Mouse (Mus musculus) heart, postnatal 14 days (tissue): ENCODE data around the gene Krt42. TPM values are rescaled to one million over a fixed set of nuclear protein-coding genes. Genes with fewer than 3 reads are reported as not detected.
A peak's percentile ranks its signal among the peaks of the same experiment; 100 is the strongest.
"Not testable (repeated sequence)": the region's sequence is repeated elsewhere in the genome, so short reads cannot be mapped to it uniquely, and the experiment has no call there.

ENCODE experiments used
- DNase-seq, 2 experiments: peaks; one replicate each; pipeline ENCODE4 v3.0.0; 2021 to 2022
- intact Hi-C: fragments of 180-260 bp; cut with DNase I; formaldehyde crosslinking; loops from one replicate; pipeline ENCODE4 v1.15.1; 2025
- long read RNA-seq, 2 experiments: library from polyadenylated mRNA; stranded (forward); transcript quantifications; one replicate each; pipeline ENCODE4 v2.0.0; 2021
- total RNA-seq, 2 experiments: library from RNA; stranded (reverse); gene quantifications; 2 replicates each; pipeline ENCODE4 v1.2.3; 2021

The Krt42 gene
- not detected for total RNA-seq
- long read RNA-seq, experiment 1 = 0 reads
- long read RNA-seq, experiment 2 = 0 reads

DNA sequence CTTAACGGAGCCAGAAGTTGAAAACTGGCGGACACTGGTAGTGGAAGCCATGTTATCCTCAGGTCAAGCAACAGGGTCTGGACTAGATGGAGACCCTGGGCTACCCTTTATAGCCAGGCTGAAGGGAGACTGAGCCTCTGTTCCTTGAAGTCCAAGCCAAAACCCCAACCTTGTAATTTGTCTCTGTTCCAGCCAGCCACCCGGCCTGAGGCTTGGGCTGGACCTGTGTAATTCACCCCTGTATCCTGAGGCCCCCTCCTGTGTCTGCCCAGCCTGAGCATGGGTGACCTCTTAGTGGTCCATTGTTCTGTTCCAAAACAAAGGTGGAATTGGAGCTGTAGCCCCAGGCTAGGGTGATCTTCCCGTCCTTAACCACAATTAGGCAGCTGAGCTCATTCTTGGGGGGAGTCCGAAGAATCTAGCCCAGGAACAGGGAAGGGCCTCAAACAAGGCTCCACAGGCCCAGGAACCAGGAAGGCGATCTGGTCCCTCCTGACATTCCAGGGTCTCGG lies at the start of gene Krt42:
Krt42 (minus strand) TSS at position 51 of the 512 bp plus-strand sequence.
- DNase-seq = no peak
- intact Hi-C loops = no loop called here

DNA sequence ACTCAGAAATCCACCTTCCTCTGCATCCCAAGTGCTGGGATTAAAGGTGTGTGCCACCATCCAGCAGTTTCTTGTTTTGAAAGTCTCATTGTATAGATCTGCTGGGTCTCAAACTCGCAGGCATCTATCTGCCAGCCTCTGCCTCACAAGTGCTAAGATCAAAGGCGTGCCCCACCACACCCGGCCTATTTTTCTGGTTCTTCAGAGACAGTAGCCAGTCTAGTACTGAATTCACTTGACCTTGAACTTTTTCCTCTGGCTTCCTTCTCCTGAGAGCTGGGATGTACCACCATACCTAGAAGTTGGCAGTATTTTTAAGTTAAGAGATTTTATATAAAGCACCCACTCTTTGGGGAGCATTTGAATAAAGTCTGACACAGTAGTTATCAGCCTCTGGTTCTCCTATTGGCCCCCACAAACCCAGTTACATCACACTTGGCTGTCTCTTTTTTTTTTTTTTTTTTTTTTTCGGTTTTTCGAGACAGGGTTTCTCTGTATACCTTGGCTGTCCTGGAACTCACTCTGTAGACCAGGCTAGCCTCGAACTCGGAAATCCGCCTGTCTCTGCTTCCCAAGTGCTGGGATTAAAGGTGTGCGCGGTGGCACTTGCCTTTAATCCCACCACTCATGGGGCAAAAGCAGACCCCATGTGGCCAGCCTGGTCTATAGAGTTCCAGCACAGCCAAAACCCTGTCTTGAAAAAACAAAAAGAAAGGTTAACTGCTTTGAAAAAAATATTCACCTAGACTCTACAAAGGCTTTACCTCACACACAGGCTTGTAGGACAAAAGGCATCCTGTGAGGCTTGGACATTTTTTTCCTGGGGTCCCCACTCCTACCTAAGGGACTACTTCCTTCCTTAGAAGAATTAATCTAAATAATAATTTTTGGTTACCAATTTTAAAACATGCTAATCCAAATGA lies 49.1 kb upstream of the Krt42 start:
- intact Hi-C loops = no loop called here
- no peak for DNase-seq

DNA sequence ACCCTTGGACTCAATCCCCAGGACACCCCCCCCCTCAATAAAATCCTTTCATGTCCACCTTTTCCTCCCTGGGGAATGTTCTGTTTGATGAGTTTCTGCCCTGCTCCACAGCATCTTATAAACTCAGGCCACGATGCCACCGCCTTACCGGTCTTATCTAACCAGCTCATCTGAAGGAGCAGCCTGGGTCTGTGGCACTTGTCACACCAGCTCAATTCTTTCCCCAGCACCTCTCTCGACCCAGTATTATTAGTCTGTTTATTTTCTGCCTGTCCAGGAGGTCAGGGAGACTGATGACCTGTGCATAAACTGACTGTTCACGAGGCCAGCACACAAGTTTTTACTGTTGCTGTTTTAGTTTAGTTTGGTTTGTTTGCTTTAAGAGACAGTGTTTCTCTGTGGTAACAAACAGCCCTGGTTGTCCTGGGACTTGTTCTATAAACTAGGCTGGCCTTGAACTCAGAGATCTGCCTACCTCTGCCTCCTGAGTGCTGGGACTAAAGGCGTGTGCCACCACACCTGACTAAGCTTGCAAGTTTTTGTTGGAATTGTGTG lies 48.2 kb upstream of the Krt42 start:
- intact Hi-C loops = no loop called here
- no peak for DNase-seq

DNA sequence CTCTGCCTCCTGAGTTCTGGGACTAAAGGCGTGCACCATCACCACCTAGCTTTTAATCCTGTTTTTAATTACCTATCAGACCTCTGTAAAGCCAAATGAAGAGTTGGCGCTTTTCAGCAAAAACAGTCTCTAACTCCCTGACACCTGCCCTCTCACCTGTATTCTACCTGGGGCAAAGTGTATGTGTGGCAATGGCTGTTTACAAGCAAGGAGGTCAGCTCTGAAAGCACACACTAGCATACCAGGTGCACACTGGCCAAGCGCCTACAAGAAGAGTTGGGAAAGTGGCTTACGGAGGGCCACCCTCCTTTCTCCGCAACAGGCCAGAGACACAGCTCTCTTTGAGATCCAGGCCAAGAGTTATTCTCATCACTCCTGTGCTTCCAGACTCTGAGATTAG lies 45.8 kb upstream of the Krt42 start:
- no peak for DNase-seq
- intact Hi-C loops = no loop called here

DNA sequence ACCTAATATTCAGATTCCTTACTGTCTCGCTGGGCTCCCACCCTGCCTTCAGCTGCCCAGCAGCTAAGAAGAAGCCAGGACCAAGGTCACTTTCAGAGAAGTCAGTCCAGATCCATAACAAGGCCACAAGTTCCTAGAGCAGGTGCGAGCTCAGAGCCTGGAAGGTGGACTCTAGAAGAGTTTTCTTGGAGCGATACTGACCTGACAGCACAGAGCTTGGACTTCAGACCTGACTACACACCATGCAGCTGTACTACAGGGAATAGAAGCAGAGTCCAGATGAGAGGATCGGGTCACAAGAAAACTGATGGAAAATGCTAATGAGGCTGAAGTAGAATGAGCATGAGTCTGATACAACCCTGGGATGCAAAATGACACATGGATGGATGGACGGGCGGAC lies 43.8 kb upstream of the Krt42 start:
- intact Hi-C loops = no loop called here
- DNase-seq = no peak

DNA sequence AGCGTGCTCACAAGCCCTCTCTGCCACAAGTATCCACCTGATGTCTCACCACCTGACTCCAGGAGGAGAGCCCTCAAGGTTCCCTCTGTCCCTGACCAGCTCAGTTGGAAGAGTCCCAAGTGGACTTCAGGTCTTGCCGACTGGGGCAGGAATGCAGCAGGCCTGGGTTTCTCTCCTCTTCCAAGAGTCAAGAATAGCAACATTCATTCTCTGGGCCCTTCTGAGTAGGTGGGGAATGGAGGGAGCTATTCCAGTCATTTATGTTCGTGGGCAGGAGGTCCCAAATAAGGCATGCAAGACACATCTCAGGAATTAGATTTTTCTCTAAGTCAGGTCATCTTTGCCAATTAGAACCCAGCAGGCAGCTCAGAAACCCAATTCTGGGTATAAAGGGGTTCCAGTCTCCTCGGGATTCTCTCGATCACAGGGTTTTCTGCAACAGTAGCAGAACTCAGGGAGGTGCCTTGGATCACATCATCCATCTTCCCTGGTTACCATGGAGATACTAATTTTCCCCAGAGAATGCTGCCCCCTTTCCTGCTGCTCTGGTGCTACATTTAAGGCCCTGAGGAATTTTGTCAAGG lies 42.5 kb upstream of the Krt42 start:
- intact Hi-C loops = no loop called here
- peak; percentile 19 to 60 for DNase-seq

DNA sequence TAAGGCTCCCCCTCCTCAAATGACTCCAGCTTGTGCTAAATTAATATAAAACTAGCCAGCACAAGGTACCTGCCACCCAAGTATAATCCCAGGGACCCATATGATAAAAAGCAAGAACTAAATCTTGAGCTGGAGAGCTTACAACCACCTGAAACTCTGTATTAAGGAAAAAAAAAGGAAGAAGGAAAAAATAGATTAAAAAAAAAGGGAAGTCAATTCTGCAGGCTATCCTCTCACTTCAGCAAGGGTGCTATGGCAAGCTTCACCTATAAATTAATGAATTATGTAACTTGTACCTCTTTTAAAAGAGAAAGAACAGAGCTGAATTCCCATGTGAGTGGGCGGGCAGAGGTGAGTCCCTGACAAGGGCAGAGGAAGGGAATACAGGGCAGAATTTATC lies 42.0 kb upstream of the Krt42 start:
- intact Hi-C loops = no loop called here
- DNase-seq = no peak

DNA sequence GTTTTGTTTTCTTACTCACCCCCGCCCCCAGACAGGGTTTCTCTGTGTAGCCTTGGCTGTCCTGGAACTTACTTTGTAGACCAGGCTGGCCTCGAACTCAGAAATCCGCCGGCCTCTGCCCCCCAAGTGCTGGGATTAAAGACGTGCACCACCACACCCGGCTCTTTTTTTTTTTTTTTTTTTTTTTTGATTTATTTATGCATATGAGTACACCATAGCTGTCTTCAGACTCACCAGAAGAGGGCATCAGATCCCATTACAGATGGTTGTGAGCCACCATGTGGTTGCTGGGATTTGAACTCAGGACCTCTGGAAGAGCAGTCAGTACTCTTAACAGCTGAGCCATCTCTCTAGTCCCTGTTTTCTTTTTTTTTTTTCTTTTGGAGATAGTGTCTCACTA lies 39.0 kb upstream of the Krt42 start:
- intact Hi-C loops, DNase-seq: not testable (repeated sequence)

DNA sequence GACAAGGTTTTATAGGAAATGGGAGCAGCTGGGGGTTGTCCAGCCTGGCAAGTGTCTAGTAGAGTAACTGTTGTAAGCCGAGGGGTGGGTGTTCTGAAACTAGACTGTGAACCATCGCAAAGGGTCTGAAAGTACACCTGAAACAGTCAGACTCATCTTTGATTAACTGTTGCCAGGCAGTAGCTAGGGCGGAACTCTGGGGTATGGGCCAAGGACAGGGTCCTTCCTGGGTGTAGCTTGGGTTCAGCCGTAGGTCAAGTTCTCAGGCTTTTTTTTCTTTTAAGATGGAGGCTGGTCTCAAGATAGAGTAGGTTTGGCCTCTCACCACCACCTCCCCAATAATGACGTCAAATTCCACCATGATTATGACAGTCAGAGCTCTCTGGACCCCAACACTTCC lies 38.2 kb upstream of the Krt42 start:
- no peak for DNase-seq
- intact Hi-C loops = no loop called here

DNA sequence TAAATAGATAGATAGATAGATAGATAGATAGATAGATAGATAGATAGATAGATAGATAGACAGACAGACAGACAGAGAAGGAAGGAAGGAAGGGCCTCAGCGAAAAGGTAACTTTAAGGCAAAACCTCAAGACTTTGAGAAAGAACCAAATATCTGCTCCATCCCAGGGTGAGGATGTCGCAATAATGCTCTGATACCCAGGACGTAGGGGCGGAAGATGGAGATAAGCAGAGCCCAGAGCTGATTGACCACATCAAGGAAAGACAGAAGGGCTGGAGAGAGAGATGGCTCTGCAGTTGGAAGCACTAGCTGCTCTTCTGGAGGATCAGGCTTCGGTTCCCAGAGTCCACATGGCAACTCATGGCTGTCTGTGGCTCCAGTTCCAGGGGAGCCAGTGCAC lies 31.6 kb upstream of the Krt42 start:
- no peak for DNase-seq
- intact Hi-C loops = no loop called here

DNA sequence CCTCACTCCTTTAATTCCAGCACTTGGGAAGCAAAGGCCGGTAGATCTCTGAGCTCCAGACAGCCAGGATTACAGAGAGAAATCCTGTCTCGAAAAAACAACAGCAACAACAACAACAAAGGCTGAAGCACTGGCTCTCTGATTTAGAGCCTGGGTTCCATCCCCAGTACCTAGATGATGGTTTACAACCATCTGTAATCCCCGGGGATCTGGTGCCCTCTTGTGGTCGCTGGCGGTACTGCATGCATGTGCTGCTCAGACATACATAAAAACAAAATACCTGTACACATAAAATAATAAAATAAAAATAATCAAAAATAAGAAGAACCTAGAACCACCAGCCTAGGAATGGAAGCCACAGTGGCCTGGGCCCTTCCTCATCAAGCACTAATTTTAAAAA lies 30.6 kb upstream of the Krt42 start:
- intact Hi-C loops = no loop called here
- DNase-seq = peak; percentile 59 to 79

DNA sequence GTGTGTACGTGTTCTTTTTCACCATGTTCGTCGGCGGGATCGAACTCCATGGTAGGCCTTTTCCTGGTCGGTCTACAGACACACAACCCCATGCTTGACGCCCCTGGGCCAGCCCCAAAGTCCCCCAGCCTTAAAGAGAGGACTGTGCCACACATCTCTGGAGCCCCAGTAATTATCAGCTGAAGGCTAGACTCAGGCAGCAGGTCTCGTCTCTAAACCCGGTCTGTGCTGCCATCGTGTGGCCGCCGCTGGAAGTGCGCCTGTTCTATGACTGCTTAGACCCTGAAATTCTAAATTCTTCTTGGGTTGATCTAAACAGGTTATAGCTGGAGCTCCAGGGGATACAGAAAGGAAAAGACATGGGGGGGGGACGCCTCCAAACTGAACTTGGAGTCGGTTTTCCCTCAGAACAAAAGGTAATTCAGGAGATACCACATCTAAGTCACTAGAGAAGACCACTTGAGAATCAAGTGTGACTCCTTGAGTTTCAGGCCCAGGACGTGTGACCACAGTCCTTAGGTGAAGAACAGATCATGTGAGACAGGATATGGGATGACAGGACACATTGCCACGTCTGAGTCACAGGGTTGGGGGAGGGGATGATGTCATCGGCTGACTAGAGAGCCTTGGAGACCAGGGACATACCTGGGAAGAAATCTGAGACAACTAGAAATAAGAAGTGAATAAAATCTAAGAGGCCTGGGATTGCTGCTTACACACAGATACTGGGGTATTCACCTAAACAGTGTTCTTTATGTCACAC lies 28.8 kb upstream of the Krt42 start:
- peak; percentile 84 to 89 for DNase-seq
- intact Hi-C loops = loop anchor here (5.0 kb wide), 3 partner anchors 131 to 911 kb away; partner anchors contain the start of gene Krt10

DNA sequence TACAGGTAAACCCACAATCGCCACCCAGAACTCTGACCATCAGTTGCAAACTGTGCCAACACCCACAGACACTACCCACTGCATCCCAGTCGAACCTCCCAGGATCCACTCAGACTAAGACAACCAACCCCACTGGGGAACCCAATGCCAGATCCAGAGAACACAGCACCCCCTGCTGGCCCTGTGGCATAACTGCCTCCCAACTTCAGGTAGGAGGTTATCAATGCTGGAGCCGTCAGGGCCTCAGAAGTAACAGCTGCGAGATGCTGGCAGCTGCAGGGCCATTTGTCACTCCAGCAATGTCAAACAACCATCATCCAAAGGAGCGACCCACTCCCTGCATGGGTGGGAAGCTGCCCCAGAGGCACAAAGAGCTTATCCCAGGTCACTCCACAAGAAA lies 28.1 kb upstream of the Krt42 start:
- intact Hi-C loops = loop anchor here (5.0 kb wide), 3 partner anchors 130 to 910 kb away; partner anchors contain the start of gene Krt10
- no peak for DNase-seq

DNA sequence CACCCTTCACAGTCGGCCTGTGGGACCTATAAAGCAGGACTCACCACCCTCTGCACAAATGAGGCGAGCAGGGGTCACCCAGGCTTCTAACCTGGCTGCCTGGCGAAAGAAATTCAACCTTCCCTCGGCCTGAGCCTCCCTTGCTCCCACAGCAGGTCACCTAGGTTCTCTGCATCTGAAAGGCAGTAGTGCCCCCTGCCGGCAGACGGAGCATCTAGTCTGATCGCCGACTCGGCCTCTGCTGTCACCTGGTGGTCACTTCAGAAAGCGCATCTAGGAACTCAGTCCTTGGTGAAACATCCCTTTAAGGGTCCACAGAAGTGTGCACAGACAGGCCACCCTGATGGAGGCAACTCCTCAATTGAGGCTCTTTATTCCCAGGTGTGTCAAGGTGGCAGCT lies 25.6 kb upstream of the Krt42 start:
- peak; percentile 84 to 89 for DNase-seq
- intact Hi-C loops = loop anchor here (1.0 to 5.0 kb wide), 4 partner anchors 13 to 908 kb away; partner anchors contain the start of gene Krt10

DNA sequence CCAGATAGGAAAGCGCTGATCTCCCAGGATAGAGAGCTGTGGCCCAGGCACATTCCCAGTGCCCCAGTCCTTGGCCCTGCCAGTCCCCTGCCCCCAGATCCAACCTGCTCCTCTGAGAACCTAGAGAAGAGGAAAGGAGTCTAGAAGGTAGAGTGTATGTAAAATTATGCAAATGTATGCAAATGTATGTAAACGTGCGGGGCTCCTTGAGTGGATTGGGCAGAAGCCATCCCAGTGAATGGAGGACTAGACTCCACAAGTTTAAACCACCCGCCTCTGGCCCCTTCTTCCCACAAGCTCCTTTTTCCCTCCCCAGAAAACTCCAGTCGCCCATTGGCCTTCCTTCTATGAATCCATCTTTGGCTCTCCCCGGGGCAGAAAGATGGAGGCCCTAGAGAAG lies 23.2 kb upstream of the Krt42 start:
- no peak for DNase-seq
- intact Hi-C loops = no loop called here

DNA sequence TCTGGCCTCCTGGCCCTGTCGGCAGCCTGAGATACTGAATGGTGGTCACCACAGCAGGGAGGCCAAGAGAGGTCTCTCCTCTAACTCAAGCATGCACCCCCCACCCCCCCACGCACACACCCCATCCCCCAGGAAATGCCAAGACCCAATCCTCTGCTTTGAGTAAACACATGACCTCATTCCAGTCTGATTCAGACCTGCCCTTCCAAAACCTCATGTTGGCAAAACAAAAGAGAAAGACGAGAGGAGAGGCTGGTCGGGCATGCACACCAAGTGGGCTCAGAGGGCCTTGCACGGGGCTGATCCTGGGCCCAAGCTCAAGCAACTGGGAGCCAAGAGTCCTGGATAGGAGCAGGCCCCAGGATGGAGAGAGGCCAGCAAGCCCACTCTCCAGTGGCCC lies 20.6 kb upstream of the Krt42 start:
- no peak for DNase-seq
- intact Hi-C loops = no loop called here

DNA sequence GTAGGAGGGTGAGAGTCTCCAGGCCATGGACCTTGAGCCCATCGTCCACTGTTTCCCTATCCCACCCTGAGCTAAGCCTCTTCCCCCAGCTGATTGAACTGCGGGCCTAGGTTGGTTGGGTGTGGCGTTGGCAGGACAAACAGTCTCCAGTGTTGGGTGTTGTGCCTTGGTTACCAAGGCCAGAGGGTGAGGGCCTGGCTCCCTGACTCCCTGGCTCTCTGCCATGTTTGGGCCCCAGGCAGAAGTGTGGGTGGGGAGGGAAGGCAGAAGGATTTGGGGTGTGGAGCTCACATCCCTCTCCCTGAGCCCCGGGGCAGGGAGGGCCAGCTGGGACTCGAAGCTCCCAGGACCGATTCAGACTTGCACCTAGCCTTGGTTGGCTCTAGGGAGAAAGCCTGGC lies 19.3 kb upstream of the Krt42 start:
- DNase-seq = peak in 1 of 2 experiments; percentile 35
- intact Hi-C loops = no loop called here

DNA sequence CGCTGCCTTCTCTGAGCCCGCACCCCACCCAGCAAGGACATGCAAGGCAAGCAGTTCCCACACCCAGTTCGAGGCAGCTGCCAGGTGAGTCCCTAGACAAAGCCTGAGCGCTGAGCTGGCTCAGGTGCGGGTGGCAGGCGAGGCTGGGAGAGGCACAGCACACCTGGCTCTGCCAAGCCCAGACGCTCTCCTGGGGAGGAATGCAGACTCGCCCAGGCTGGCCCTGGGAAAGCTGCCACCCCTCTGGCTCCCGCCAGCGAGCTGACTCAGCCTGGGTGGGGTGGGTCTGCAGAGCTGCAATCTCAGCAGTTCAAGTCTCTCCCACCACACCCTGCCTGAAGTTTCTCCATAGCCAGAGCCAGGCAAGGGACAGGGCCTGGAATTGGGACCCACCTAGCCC lies 17.4 kb upstream of the Krt42 start:
- peak; percentile 58 to 63 for DNase-seq
- intact Hi-C loops = no loop called here

DNA sequence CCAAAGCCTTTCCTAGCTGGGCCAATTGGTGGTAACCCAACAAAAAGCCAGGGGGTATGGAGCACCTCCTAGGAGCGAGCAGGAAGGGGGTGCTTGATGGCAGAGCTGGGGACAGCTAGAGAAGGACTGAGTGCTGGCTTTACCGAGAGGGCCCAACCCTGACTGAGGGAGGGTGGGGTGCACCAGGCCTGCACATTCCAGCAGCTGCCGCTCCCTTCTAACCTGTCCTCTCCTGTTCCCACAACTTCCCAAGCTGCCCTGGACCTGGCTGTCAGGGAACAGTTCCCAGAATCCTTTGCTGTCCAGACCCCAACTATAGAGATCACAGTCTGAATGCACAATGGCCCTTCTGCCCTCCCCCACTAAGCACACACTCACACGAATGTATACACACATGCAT lies 15.3 kb upstream of the Krt42 start:
- no peak for DNase-seq
- intact Hi-C loops = no loop called here

DNA sequence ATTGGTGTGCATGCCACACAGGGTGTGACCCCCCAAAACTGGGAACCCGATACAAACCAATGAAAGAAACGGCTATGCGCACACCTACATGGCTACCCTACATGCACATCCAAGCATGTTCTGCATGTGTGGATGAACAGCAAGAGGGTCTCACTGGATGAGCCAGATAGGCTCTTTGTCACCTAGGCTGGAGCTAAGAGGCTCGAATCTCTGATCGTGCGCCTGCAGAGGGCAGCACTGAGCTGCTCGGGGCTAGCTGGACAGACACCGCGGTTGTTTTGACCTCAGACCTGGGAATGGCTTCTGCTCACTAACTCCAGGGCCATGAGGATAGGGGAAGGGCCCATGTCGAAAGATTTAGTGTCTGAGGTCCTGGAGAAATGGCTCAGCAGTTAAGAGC lies 12.9 kb upstream of the Krt42 start:
- peak; percentile 88 to 91 for DNase-seq
- intact Hi-C loops = loop anchor here (1.0 kb wide), 2 partner anchors 13 to 113 kb away; no protein-coding TSS in a partner anchor
